Mouse (Mus musculus) embryonic facial prominence, embryonic 14.5 days (tissue): ENCODE measurements around the gene Polq. TPM values are rescaled to one million over a fixed set of nuclear protein-coding genes. Genes with fewer than 3 reads are reported as not detected.

Source experiments
- ATAC-seq: fragments of 200-750 bp; cut with Nextera tagmentation; 2 replicates; pipeline ENCODE4 v1.8.0; 2017; ENCODE audit warnings: low read depth, moderate number of reproducible peaks, moderate TSS enrichment
- DNase-seq: peaks from one replicate; pipeline ENCODE4 v3.0.0-alpha.2; 2015; ENCODE audit warnings: low spot score
- H3K27ac ChIP-seq: fragments of 300-500 bp; sonication (generic); replicated peaks from 2 replicates; pipeline ENCODE4 v1.5.1; 2014; ENCODE audit warnings: low read depth, mild to moderate bottlenecking, low read length, moderate library complexity
- H3K27me3 ChIP-seq: fragments of 300-500 bp; sonication (generic); replicated peaks from 2 replicates; pipeline ENCODE4 v1.6.1; 2014; ENCODE audit warnings: low read length; ENCODE audit not compliant: control insufficient read depth, insufficient read depth
- H3K36me3 ChIP-seq: fragments of 300-500 bp; sonication (generic); 2 replicates; pipeline ENCODE4 v1.6.1; 2014; ENCODE audit warnings: low read length, mixed read lengths; ENCODE audit not compliant: control insufficient read depth, insufficient read depth
- H3K4me1 ChIP-seq: fragments of 300-500 bp; sonication (generic); 2 replicates; pipeline ENCODE4 v1.6.1; 2014; ENCODE audit warnings: antibody characterized with exemption, low read length; ENCODE audit not compliant: control insufficient read depth, insufficient read depth
- H3K4me2 ChIP-seq: fragments of 300-500 bp; sonication (generic); 2 replicates; pipeline ENCODE4 v1.6.1; 2014; ENCODE audit warnings: low read depth, mild to moderate bottlenecking, low read length, moderate library complexity, mixed read lengths
- H3K4me3 ChIP-seq: fragments of 300-500 bp; sonication (generic); 2 replicates; pipeline ENCODE4 v1.5.1; 2014; ENCODE audit warnings: low read depth, mild to moderate bottlenecking, low read length
- H3K9ac ChIP-seq: fragments of 300-500 bp; sonication (generic); 2 replicates; pipeline ENCODE4 v1.6.1; 2014; ENCODE audit warnings: low read depth, mild to moderate bottlenecking, low read length, moderate library complexity, mixed read lengths
- H3K9me3 ChIP-seq: fragments of 300-500 bp; sonication (generic); 2 replicates; pipeline ENCODE4 v1.6.1; 2016; ENCODE audit warnings: low read length; ENCODE audit not compliant: control insufficient read depth
- WGBS: fragments of 180-500 bp; shearing (Covaris S2); extraction: QIAGEN DNeasy Blood & Tissue Kit; methylation state at CpG from one replicate; pipeline ENCODE4 v1.1.7; 2014; 5-methylcytosine and 5-hydroxymethylcytosine counted together
- polyA plus RNA-seq: library from polyadenylated mRNA; unstranded; fragments of >200 nt; fragmentation: Nextera tagmentation; extraction: Ambion mirVana; gene quantifications from 2 replicates; pipeline ENCODE4 v1.2.1, GENCODE M21; 2014

The Polq gene
- polyA plus RNA-seq = 4.4 and 5.1 TPM in 2 replicates

- Histone ChIP-seq H3K27ac (0 out of 2 replicates have a peak within 1 kb of the TSS, but pooled peaks have one; percentile 13), H3K9ac (peak within 1 kb of the TSS; percentile 76), H3K9me3 (no peaks in the 10 kb centered on the region), H3K4me3 (peak within 1 kb of the TSS; percentile 83), H3K27me3 (no peaks in the 10 kb centered on the region), H3K4me2 (peak within 1 kb of the TSS; percentile 91), H3K4me1 (no peaks in the 10 kb centered on the region), H3K36me3 (peaks cover 4% of the 10 kb centered on the region; the same call in 1 of the 2 replicates)
- ATAC-seq = peak; percentile 99
- peak; percentile 97 for DNase-seq
- 5% methylated on average over 30 of the region's 30 CpGs for WGBS
Measured at GRCm38 (mm10) chr16:37011061-37011921, at the start of gene Polq. Gene Polq, plus strand, starts transcription at chr16:37011786.

- Histone ChIP-seq H3K36me3 (no peaks in the 10 kb centered on the region), H3K9ac (no peak overlapping the region), H3K27me3 (no peaks in the 10 kb centered on the region), H3K4me2 (no peak overlapping the region), H3K4me1 (no peaks in the 10 kb centered on the region), H3K27ac (no peak overlapping the region), H3K9me3 (no peaks in the 10 kb centered on the region), H3K4me3 (no peak overlapping the region)
- WGBS = 75% methylated on average over 4 of the region's 4 CpGs
- ATAC-seq (no peak), DNase-seq (no peak)
Measured at GRCm38 (mm10) chr16:36963415-36963814, 48.2 kb upstream of the Polq start.

DNA sequence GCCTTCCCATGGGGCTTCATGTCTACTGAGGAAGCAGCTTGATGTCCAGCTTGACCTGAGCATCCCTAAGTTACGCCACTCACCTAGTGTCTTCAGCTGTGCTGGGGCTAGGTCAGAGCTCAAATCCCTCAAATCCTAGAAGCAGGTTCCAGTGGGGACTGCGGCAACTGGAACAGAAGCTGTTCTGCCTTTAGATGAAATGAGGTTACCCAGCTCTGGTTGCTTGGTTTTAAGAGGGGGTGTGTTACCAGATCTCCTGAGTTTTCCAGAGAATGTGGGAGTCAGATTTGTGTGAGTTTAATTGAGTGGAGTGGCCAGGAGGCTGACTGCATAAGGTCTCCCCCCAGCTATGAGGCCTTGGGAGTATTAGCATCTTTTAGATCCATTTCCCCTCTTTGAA lies 32.5 kb upstream of the Polq start:
- WGBS = 88% methylated on average over 2 of the region's 2 CpGs
- H3K27me3 ChIP-seq = no peaks in the 10 kb centered on the region
- H3K9ac ChIP-seq = no peak overlapping the region
- H3K4me2 ChIP-seq = no peak overlapping the region
- no peak overlapping the region for H3K27ac ChIP-seq
- DNase-seq (no peak), ATAC-seq (no peak)
- no peak overlapping the region for H3K4me3 ChIP-seq
- H3K36me3 ChIP-seq = no peaks in the 10 kb centered on the region
- no peaks in the 10 kb centered on the region for H3K4me1 ChIP-seq
- no peaks in the 10 kb centered on the region for H3K9me3 ChIP-seq

GRCm38 (mm10) chr16:36983796-36984195 lies 27.8 kb upstream of the Polq start:
- ATAC-seq (no peak), DNase-seq (no peak)
- H3K9me3 ChIP-seq = no peaks in the 10 kb centered on the region
- H3K4me3 ChIP-seq = no peak overlapping the region
- no peaks in the 10 kb centered on the region for H3K27me3 ChIP-seq
- H3K4me2 ChIP-seq = no peak overlapping the region
- no peak overlapping the region for H3K9ac ChIP-seq
- no peak overlapping the region for H3K27ac ChIP-seq
- no peaks in the 10 kb centered on the region for H3K36me3 ChIP-seq
- peaks cover 1% of the 10 kb centered on the region for H3K4me1 ChIP-seq
- 71% methylated on average over 1 of the region's 1 CpGs for WGBS

GRCm38 (mm10) chr16:36985636-36986042 lies 25.9 kb upstream of the Polq start:
- WGBS = 70% methylated on average over 5 of the region's 5 CpGs
- peaks cover 6% of the 10 kb centered on the region for H3K4me1 ChIP-seq

GRCm38 (mm10) chr16:36987399-36987798 lies 24.2 kb upstream of the Polq start:
- peak; percentile 15 for DNase-seq
- Histone ChIP-seq H3K4me2 (no peak overlapping the region), H3K9ac (no peak overlapping the region), H3K36me3 (no peaks in the 10 kb centered on the region), H3K4me3 (no peak overlapping the region), H3K27ac (no peak overlapping the region), H3K9me3 (no peaks in the 10 kb centered on the region), H3K4me1 (peaks cover 6% of the 10 kb centered on the region), H3K27me3 (no peaks in the 10 kb centered on the region)
- 63% methylated on average over 2 of the region's 2 CpGs for WGBS
- ATAC-seq = no peak

More at GRCm38 (mm10) chr16:36985636-36986042, 25.9 kb upstream of the Polq start:
- Histone ChIP-seq H3K36me3 (no peaks in the 10 kb centered on the region), H3K9ac (no peak overlapping the region), H3K4me3 (no peak overlapping the region), H3K4me2 (no peak overlapping the region), H3K27ac (no peak overlapping the region), H3K27me3 (no peaks in the 10 kb centered on the region), H3K9me3 (no peaks in the 10 kb centered on the region)
- ATAC-seq (no peak), DNase-seq (no peak)

DNA sequence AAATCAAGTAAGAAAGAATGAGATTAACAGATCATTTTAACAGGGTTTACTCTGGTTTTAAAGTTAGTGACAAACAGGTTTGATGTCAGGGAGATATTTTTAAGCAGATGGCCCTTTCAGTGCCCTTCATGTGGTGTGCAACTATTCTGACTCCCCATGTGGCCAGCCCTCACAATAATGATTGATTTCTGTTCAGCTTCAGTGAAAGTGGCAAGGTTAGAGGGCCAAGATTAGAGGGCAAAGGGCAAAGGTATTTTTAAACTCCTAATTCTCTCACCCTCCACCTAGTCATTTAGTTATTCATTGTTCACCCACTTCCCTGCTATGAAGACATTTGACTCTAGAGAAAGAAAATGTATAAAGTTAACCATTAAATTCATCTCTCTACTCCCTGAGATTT lies 23.5 kb upstream of the Polq start:
- H3K27me3 ChIP-seq = no peaks in the 10 kb centered on the region
- no peak overlapping the region for H3K4me2 ChIP-seq
- ATAC-seq = no peak
- no peaks in the 10 kb centered on the region for H3K9me3 ChIP-seq
- no peak overlapping the region for H3K27ac ChIP-seq
- no peak overlapping the region for H3K9ac ChIP-seq
- H3K4me3 ChIP-seq = no peak overlapping the region
- H3K36me3 ChIP-seq = no peaks in the 10 kb centered on the region
- DNase-seq = no peak
- peaks cover 6% of the 10 kb centered on the region for H3K4me1 ChIP-seq

GRCm38 (mm10) chr16:36989493-36989892 lies 22.1 kb upstream of the Polq start:
- 26% methylated on average over 8 of the region's 8 CpGs for WGBS
- Histone ChIP-seq H3K4me2 (peak overlapping the region; percentile 34), H3K4me1 (peaks cover 6% of the 10 kb centered on the region), H3K9me3 (no peaks in the 10 kb centered on the region), H3K9ac (no peak overlapping the region), H3K36me3 (no peaks in the 10 kb centered on the region), H3K4me3 (no peak overlapping the region), H3K27ac (no peak overlapping the region), H3K27me3 (no peaks in the 10 kb centered on the region)
- DNase-seq = peak; percentile 75
- peak; percentile 75; the same call in 1 of the 2 replicates for ATAC-seq
